Mouse (Mus musculus) heart, adult 2 months (tissue): ENCODE measurements around the gene Trim2. TPM values are rescaled to one million over a fixed set of nuclear protein-coding genes. Genes with fewer than 3 reads are reported as not detected.

Experiments used
- DNase-seq, 2 experiments: peaks; one replicate each; pipeline ENCODE4 v3.0.0; 2021
- H3K27ac ChIP-seq: fragments of 200-600 bp; 2 replicates; pipeline ENCODE4 v1.8.1; 2022
- H3K27me3 ChIP-seq: fragments of 200-500 bp; 2 replicates; pipeline ENCODE4 v1.6.1; 2012; ENCODE audit warnings: mild to moderate bottlenecking, low read length, inconsistent platforms, mixed read lengths; ENCODE audit not compliant: control insufficient read depth, insufficient read depth
- H3K36me3 ChIP-seq: fragments of 200-500 bp; 2 replicates; pipeline ENCODE4 v1.6.1; 2012; ENCODE audit warnings: low read length, inconsistent platforms; ENCODE audit not compliant: control insufficient read depth, insufficient read depth
- H3K4me1 ChIP-seq: fragments of 200-500 bp; 2 replicates; pipeline ENCODE4 v1.6.1; 2011; ENCODE audit warnings: low read length; ENCODE audit not compliant: control insufficient read depth, insufficient read depth
- H3K4me3 ChIP-seq: fragments of 200-600 bp; 2 replicates; pipeline ENCODE4 v1.8.1; 2022
- H3K79me2 ChIP-seq: fragments of 200-500 bp; replicated peaks from 2 replicates; pipeline ENCODE4 v1.6.1; 2012; ENCODE audit warnings: mild to moderate bottlenecking, inconsistent platforms, low read length, moderate library complexity, mixed read lengths; ENCODE audit not compliant: control insufficient read depth, insufficient read depth
- H3K9ac ChIP-seq: fragments of 200-500 bp; 2 replicates; pipeline ENCODE4 v1.6.1; 2012; ENCODE audit warnings: low read depth, mild to moderate bottlenecking, control low read depth, inconsistent platforms, low read length, mixed read lengths
- CTCF ChIP-seq: fragments of 200-600 bp; IDR thresholded peaks from 2 replicates; pipeline ENCODE4 v1.8.1; 2022; ENCODE audit warnings: antibody characterized with exemption, mild to moderate bottlenecking, moderate library complexity
- EP300 ChIP-seq: fragments of 200-500 bp; IDR thresholded peaks from 2 replicates; pipeline ENCODE4 v1.6.1; 2011; ENCODE audit warnings: low read depth, low read length, control low read depth; ENCODE audit not compliant: insufficient read depth
- POLR2A ChIP-seq: fragments of 200-500 bp; IDR thresholded peaks from 2 replicates; pipeline ENCODE4 v1.6.1; 2011; ENCODE audit warnings: mild to moderate bottlenecking, low read depth, low read length, control low read depth; ENCODE audit not compliant: insufficient read depth
- WGBS: fragments of 180-500 bp; shearing (Covaris S2); methylation state at CpG from one replicate; pipeline ENCODE4 v1.1.7; 2018; 5-methylcytosine and 5-hydroxymethylcytosine counted together
- intact Hi-C: fragments of 180-260 bp; cut with DNase I; formaldehyde crosslinking; loops from one replicate; pipeline ENCODE4 v1.15.1; 2025
- polyA plus RNA-seq: library from polyadenylated mRNA; depleted of rRNA; stranded (reverse); fragments of >200 nt; gene quantifications from 2 replicates; pipeline ENCODE4 v1.2.3, GENCODE M21; 2012
- total RNA-seq, 2 experiments: library from RNA; stranded (reverse); gene quantifications; 2 replicates each; pipeline ENCODE4 v1.2.3; 2021

Gene Trim2
- total and polyA plus RNA-seq, 3 experiments, result 4.7 to 5.7 (median 5.2) TPM

DNA sequence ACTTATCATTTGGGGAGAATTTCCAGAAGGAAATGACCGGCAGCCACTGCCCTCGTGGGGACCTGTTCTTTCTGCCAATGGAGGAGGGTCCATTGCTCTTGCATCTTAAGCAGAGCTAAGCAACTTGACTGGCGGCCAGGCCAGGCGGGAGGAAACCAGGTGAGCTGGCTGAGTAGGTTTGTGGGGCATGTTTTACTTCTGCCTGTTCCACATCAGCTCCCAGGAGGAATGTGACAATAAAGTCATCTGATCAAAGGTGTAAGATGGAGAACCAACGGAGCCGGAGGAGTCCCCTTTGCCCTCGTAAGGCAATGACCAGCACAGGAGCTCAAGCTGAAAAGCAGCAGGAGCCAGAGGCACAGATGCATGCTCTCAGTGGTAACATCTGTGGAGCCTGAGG, 35.1 kb upstream of the Trim2 start:
- H3K9ac ChIP-seq, result no peak overlapping the region
- no peak for TF ChIP-seq EP300
- TF ChIP-seq POLR2A, result no peak
- TF ChIP-seq CTCF, result no peak

GRCm38 (mm10) chr3:84337585-84337984, 30.9 kb upstream of the Trim2 start:
- 21% methylated on average over 11 of the region's 11 CpGs for WGBS
- no peaks in the 10 kb centered on the region for H3K79me2 ChIP-seq
- intact Hi-C loops, result no loop called here
- DNase-seq, result peak; percentile 39 to 41
- H3K27ac ChIP-seq, result no peak overlapping the region
- H3K9ac ChIP-seq, result peak overlapping the region; percentile 7; the same call in 1 of the 2 replicates
- peaks cover 4% of the 10 kb centered on the region for H3K4me1 ChIP-seq
- TF ChIP-seq CTCF (no peak), POLR2A (peak; percentile 48), EP300 (no peak)
- no peaks in the 10 kb centered on the region for H3K36me3 ChIP-seq
- no peak overlapping the region for H3K4me3 ChIP-seq
- no peaks in the 10 kb centered on the region for H3K27me3 ChIP-seq

More for the DNA sequence above, 35.1 kb upstream of the Trim2 start:
- Histone ChIP-seq H3K79me2 (no peaks in the 10 kb centered on the region), H3K4me1 (peaks cover 8% of the 10 kb centered on the region), H3K27ac (no peak overlapping the region), H3K4me3 (no peak overlapping the region), H3K27me3 (no peaks in the 10 kb centered on the region), H3K36me3 (no peaks in the 10 kb centered on the region)
- DNase-seq, result no peak
- WGBS, result 79% methylated on average over 7 of the region's 7 CpGs
- intact Hi-C loops, result loop anchor here (10.0 kb wide), 2 partner anchors 513 to 563 kb away; no protein-coding TSS in a partner anchor

- Histone ChIP-seq H3K9ac (no peak overlapping the region), H3K4me3 (no peak overlapping the region), H3K36me3 (no peaks in the 10 kb centered on the region), H3K27ac (no peak overlapping the region), H3K27me3 (no peaks in the 10 kb centered on the region), H3K4me1 (peaks cover 4% of the 10 kb centered on the region), H3K79me2 (no peaks in the 10 kb centered on the region)
- intact Hi-C loops, result no loop called here
- WGBS, result 92% methylated on average over 12 of the region's 12 CpGs
- DNase-seq, result peak in 1 of 2 experiments; percentile 24
- TF ChIP-seq POLR2A (no peak), CTCF (no peak), EP300 (no peak)
Observed at GRCm38 (mm10) chr3:84336342-84336741, 29.7 kb upstream of the Trim2 start.

DNA sequence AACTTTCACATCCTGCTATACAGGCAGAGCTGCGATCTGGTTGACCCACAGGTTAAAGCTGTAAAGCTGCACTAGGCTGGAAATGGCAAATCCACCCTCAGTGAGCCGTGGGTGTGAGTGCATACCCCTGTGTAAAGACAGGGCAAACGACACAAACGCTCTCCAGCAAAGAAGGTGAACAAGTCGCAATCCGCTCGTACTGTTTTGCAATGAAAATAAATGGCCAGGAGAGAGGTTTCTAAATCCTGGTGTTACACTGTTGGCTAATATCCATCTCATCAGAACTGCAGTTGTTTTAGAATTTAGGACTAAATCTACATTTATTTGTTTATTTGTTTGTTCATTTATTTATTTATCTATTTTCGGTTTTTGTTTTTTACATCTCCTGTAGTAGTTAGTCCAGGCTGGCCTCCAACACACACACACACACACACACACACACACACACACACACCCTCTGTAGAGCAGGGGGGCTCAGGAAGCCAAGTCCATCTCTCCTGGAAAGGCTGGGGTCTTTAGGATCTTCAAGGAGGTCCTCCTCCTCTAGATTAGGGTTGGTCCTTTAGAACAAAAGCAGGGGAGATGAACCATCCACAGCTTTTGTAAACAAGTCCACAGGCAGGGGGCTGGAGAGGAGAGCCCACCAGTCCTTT, 28.9 kb upstream of the Trim2 start:
- intact Hi-C loops, result no loop called here
- WGBS, result 58% methylated on average over 8 of the region's 8 CpGs
- TF ChIP-seq POLR2A, result no peak
- TF ChIP-seq EP300, result no peak
- TF ChIP-seq CTCF, result no peak

GRCm38 (mm10) chr3:84334771-84335420, 28.2 kb upstream of the Trim2 start:
- TF ChIP-seq CTCF, result no peak
- TF ChIP-seq POLR2A, result no peak
- no peak for TF ChIP-seq EP300
- Histone ChIP-seq H3K79me2 (no peaks in the 10 kb centered on the region), H3K27me3 (no peaks in the 10 kb centered on the region), H3K36me3 (no peaks in the 10 kb centered on the region), H3K27ac (no peak overlapping the region), H3K4me1 (peaks cover 4% of the 10 kb centered on the region), H3K4me3 (no peak overlapping the region; the same call in 1 of the 2 replicates), H3K9ac (no peak overlapping the region)
- WGBS, result 26% methylated on average over 20 of the region's 20 CpGs
- intact Hi-C loops, result no loop called here
- DNase-seq, result no peak

More for the DNA sequence above, 28.9 kb upstream of the Trim2 start:
- no peak for DNase-seq
- Histone ChIP-seq H3K79me2 (no peaks in the 10 kb centered on the region), H3K9ac (no peak overlapping the region), H3K4me1 (peaks cover 4% of the 10 kb centered on the region), H3K36me3 (no peaks in the 10 kb centered on the region), H3K27ac (no peak overlapping the region), H3K27me3 (no peaks in the 10 kb centered on the region), H3K4me3 (no peak overlapping the region)
